Mouse (Mus musculus): Measurements from ENCODE around the gene Cdk4. TPM values are rescaled to one million over a fixed set of nuclear protein-coding genes. Genes with fewer than 3 reads are reported as not detected.
A peak's percentile ranks its signal among the peaks of the same experiment; 100 is the strongest.

The Cdk4 gene
- polyA plus RNA-seq, 2 experiments = 221 to 519 TPM

GRCm38 (mm10) chr10:127091507-127092396 lies 28.4 kb downstream of the Cdk4 start:
- DNase-seq (ENCODE audit: low read depth in 3 of 3, low spot score in 3 of 3) (no peak), ATAC-seq (ENCODE audit: insufficient read depth) (peak; percentile 40; the same call in 1 of the 2 replicates)
- no peak overlapping the region for H3K9ac ChIP-seq (replicated peaks)

GRCm38 (mm10) chr10:127092742-127093141 lies 29.4 kb downstream of the Cdk4 start:
- ATAC-seq (ENCODE audit: insufficient read depth) = no peak

More at GRCm38 (mm10) chr10:127091507-127092396, 28.4 kb downstream of the Cdk4 start:
- Histone ChIP-seq H3K4me2 (ENCODE audit: low read depth) (peak overlapping the region; percentile 9; the same call in 1 of the 2 replicates), H3K4me3 (ENCODE audit: insufficient read depth in 1 of 2, low read depth in 2 of 2, low read length in 2 of 2) (no peak overlapping the region), H3K4me1 (replicated peaks; ENCODE audit: control insufficient read depth in 2 of 2, insufficient read depth in 2 of 2, low read length in 1 of 2) (no peaks in the 10 kb centered on the region; a peak in 1 of 4 replicates), H3K27ac (no peak overlapping the region), H3K27me3 (ENCODE audit: control insufficient read depth, insufficient read depth, low read length) (peaks cover 9% of the 10 kb centered on the region), H3K9me3 (ENCODE audit: control insufficient read depth, low read length) (no peaks in the 10 kb centered on the region), H3K36me3 (replicated peaks; ENCODE audit: control insufficient read depth, insufficient read depth, low read depth) (no peaks in the 10 kb centered on the region)
- TF ChIP-seq EP300 (IDR thresholded peaks at IDR 0.05; ENCODE audit: low read depth) = no peak
- no peak for TF ChIP-seq CTCF (IDR thresholded peaks at IDR 0.05; ENCODE audit: low read depth)
- 57% methylated on average over 51 of the region's 51 CpGs for WGBS (ENCODE audit: insufficient replicate concordance)

DNA sequence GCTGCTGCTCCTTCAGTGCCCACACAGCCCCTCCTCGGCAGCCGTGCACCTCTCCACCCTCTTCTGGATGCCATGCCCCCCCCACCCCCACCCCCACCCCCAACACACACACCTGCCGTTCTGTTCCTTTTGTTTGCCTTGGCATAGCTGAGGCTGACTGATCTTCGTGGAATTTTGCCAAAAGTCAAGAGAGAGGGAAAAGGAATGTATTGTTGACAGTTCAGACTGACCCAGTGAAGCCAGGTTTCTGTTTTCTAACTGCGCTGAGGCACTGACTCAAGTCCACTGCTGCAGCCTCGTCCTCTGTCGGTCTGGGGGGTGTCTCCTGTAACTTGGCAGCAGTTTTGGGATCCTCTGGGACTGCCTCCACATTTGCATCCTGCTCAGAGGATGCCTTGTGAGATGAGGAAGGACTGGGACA lies 31.1 kb downstream of the Cdk4 start:
- H3K36me3 ChIP-seq (replicated peaks; ENCODE audit: control insufficient read depth, insufficient read depth, low read depth) = peaks cover 3% of the 10 kb centered on the region
- DNase-seq (ENCODE audit: low read depth in 3 of 3, low spot score in 3 of 3) (no peak), ATAC-seq (ENCODE audit: insufficient read depth) (no peak)
- no peaks in the 10 kb centered on the region for H3K9me3 ChIP-seq (ENCODE audit: control insufficient read depth, low read length)
- peaks cover 9% of the 10 kb centered on the region for H3K27me3 ChIP-seq (ENCODE audit: control insufficient read depth, insufficient read depth, low read length)
- H3K9ac ChIP-seq (replicated peaks) = no peak overlapping the region
- no peak overlapping the region for H3K27ac ChIP-seq
- no peaks in the 10 kb centered on the region; a peak in 1 of 4 replicates for H3K4me1 ChIP-seq (replicated peaks; ENCODE audit: control insufficient read depth in 2 of 2, insufficient read depth in 2 of 2, low read length in 1 of 2)
- H3K4me2 ChIP-seq (ENCODE audit: low read depth) = no peak overlapping the region
- TF ChIP-seq EP300 (IDR thresholded peaks at IDR 0.05; ENCODE audit: low read depth) = no peak
- TF ChIP-seq CTCF (IDR thresholded peaks at IDR 0.05; ENCODE audit: low read depth) = no peak
- WGBS (ENCODE audit: insufficient replicate concordance) = 62% methylated on average over 7 of the region's 7 CpGs
- no peak overlapping the region for H3K4me3 ChIP-seq (ENCODE audit: insufficient read depth in 1 of 2, low read depth in 2 of 2, low read length in 2 of 2)

More at GRCm38 (mm10) chr10:127092742-127093141, 29.4 kb downstream of the Cdk4 start:
- 0 out of 2 replicates have a peak, but pooled peaks cover 3% of the 10 kb centered on the region for H3K36me3 ChIP-seq (replicated peaks; ENCODE audit: control insufficient read depth, insufficient read depth, low read depth)
- WGBS (ENCODE audit: insufficient replicate concordance) = 31% methylated on average over 4 of the region's 4 CpGs
- peaks cover 9% of the 10 kb centered on the region for H3K27me3 ChIP-seq (ENCODE audit: control insufficient read depth, insufficient read depth, low read length)
- no peak for DNase-seq (ENCODE audit: low read depth in 3 of 3, low spot score in 3 of 3)
- no peak overlapping the region for H3K9ac ChIP-seq (replicated peaks)
- no peak overlapping the region for H3K4me2 ChIP-seq (ENCODE audit: low read depth)
- no peaks in the 10 kb centered on the region for H3K9me3 ChIP-seq (ENCODE audit: control insufficient read depth, low read length)
- no peaks in the 10 kb centered on the region; a peak in 1 of 4 replicates for H3K4me1 ChIP-seq (replicated peaks; ENCODE audit: control insufficient read depth in 2 of 2, insufficient read depth in 2 of 2, low read length in 1 of 2)
- TF ChIP-seq EP300 (IDR thresholded peaks at IDR 0.05; ENCODE audit: low read depth) = no peak
- no peak for TF ChIP-seq CTCF (IDR thresholded peaks at IDR 0.05; ENCODE audit: low read depth)
- H3K4me3 ChIP-seq (ENCODE audit: insufficient read depth in 1 of 2, low read depth in 2 of 2, low read length in 2 of 2) = no peak overlapping the region
- no peak overlapping the region for H3K27ac ChIP-seq

GRCm38 (mm10) chr10:127098514-127098913 lies 35.2 kb downstream of the Cdk4 start:
- TF ChIP-seq CTCF (IDR thresholded peaks at IDR 0.05; ENCODE audit: low read depth) (no peak), EP300 (IDR thresholded peaks at IDR 0.05; ENCODE audit: low read depth) (no peak)
- Histone ChIP-seq H3K9ac (replicated peaks) (no peak overlapping the region), H3K27me3 (ENCODE audit: control insufficient read depth, insufficient read depth, low read length) (no peaks in the 10 kb centered on the region), H3K27ac (no peak overlapping the region), H3K4me1 (replicated peaks; ENCODE audit: control insufficient read depth in 2 of 2, insufficient read depth in 2 of 2, low read length in 1 of 2) (peaks cover 7 to 13% of the 10 kb centered on the region in 2 experiments), H3K4me3 (ENCODE audit: insufficient read depth in 1 of 2, low read depth in 2 of 2, low read length in 2 of 2) (no peak overlapping the region), H3K9me3 (ENCODE audit: control insufficient read depth, low read length) (no peaks in the 10 kb centered on the region), H3K36me3 (replicated peaks; ENCODE audit: control insufficient read depth, insufficient read depth, low read depth) (peaks cover 3% of the 10 kb centered on the region), H3K4me2 (ENCODE audit: low read depth) (no peak overlapping the region)
- ATAC-seq (ENCODE audit: insufficient read depth) (no peak), DNase-seq (ENCODE audit: low read depth in 3 of 3, low spot score in 3 of 3) (no peak)
- 79% methylated on average over 20 of the region's 20 CpGs for whole genome bisulfite sequencing (ENCODE audit: insufficient replicate concordance)

DNA sequence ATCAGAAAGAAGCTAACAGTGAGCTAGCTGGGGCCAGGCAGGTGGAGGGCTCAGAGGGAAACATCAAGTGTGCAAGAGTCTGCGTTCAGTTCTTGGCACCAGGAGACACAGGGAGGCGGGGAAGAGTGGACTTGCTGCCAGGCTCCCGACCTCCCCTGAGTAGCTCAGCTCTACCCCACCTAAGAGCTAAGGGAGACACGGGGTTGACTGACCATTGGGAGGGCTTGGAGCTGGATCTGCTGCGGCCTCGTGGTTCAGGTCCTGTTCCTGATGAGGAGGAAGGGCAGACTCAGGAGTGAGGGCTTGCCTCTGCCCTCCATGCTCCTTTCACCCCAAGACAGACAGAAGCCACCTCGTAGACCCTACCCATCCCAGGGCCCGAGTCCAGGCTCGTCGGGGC lies 35.9 kb downstream of the Cdk4 start:
- Histone ChIP-seq H3K9me3 (ENCODE audit: control insufficient read depth, low read length) (no peaks in the 10 kb centered on the region), H3K4me2 (ENCODE audit: low read depth) (no peak overlapping the region), H3K4me1 (replicated peaks; ENCODE audit: control insufficient read depth in 2 of 2, insufficient read depth in 2 of 2, low read length in 1 of 2) (peaks cover 7 to 20% of the 10 kb centered on the region in 2 experiments), H3K27me3 (ENCODE audit: control insufficient read depth, insufficient read depth, low read length) (no peaks in the 10 kb centered on the region), H3K4me3 (ENCODE audit: insufficient read depth in 1 of 2, low read depth in 2 of 2, low read length in 2 of 2) (no peak overlapping the region), H3K27ac (no peak overlapping the region), H3K36me3 (replicated peaks; ENCODE audit: control insufficient read depth, insufficient read depth, low read depth) (peaks cover 3% of the 10 kb centered on the region), H3K9ac (replicated peaks) (no peak overlapping the region)
- 78% methylated on average over 10 of the region's 10 CpGs for WGBS (ENCODE audit: insufficient replicate concordance)
- no peak for TF ChIP-seq CTCF (IDR thresholded peaks at IDR 0.05; ENCODE audit: low read depth)
- TF ChIP-seq EP300 (IDR thresholded peaks at IDR 0.05; ENCODE audit: low read depth) = no peak
- no peak for DNase-seq (ENCODE audit: low read depth in 3 of 3, low spot score in 3 of 3)
- ATAC-seq (ENCODE audit: insufficient read depth) = no peak
